Mouse (Mus musculus) E14TG2a.4 (cell line): ENCODE results near the gene Tmem106c.

Experiments
- H3K27me3 ChIP-seq: 2 replicates; pipeline ENCODE4 v1.6.1; 2014; ENCODE audit warnings: low read length, control low read depth; ENCODE audit not compliant: insufficient read depth
- H3K36me3 ChIP-seq: 2 replicates; pipeline ENCODE4 v1.6.1; 2014; ENCODE audit warnings: low read length, control low read depth; ENCODE audit not compliant: insufficient read depth
- H3K4me1 ChIP-seq: replicated peaks from 2 replicates; pipeline ENCODE4 v1.6.1; 2014; ENCODE audit warnings: low read depth, low read length, control low read depth
- H3K4me3 ChIP-seq: replicated peaks from 2 replicates; pipeline ENCODE4 v1.5.1; 2014; ENCODE audit warnings: mild to moderate bottlenecking, low read length
- H3K9me3 ChIP-seq: 2 replicates; pipeline ENCODE4 v1.6.1; 2014; ENCODE audit warnings: low read length, control low read depth
- CTCF ChIP-seq: conservative IDR thresholded peaks from 2 replicates; pipeline ENCODE4 v1.5.1; 2014; ENCODE audit warnings: low read length
- NANOG ChIP-seq: IDR thresholded peaks from 2 replicates; pipeline ENCODE4 v1.6.1; 2014; ENCODE audit warnings: borderline replicate concordance, low read length, mixed read lengths
- POU5F1 ChIP-seq: IDR thresholded peaks from 2 replicates; pipeline ENCODE4 v1.6.1; 2014; ENCODE audit warnings: low read length, borderline replicate concordance

Gene Tmem106c

DNA sequence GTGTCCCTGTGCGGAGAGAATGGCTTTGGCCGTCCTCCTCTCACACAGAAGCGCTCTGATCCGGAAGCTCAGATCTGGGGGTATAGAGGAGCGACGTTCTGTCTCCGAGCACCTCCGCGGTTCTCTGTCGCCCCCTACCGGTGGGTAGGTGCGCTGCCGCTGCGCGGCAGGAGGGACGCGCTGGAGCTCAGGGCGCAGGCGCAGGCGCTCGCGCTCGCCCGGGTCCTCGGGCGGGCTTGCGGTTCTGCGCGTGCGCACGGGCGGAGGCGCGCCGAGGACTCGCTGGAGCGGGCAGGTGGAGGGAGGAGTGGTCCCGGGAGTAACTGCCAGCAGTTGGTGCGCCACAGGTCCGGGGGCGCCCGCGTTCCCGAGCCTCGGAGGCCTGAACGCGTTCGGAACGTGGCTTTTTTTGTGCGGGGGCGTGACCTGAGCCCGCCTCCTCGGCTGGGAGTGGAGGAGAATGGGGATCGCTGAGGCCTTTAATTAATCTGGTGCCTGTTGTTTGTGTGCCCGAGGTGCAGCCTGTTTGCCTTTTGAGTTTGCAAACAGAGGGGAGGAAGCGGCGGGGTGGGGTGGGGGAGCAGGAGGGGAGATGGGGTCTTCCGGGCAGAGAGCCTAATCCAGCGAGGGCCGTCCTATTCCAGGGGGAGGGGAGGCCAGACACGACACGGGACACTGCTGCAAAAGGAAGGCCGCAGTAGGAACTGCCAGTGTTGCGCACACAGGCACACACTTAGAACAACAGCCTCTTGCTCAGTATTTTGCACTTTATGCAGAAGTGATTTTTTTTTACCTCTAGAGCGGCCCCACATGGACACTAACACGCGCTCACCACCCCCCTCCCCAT lies at the start of gene Tmem106c:
Gene Tmem106c (plus strand): TSS at position 212 of the 847 bp plus-strand sequence.
- Histone ChIP-seq H3K4me3 (peak within 1 kb of the TSS; percentile 79), H3K9me3 (no peaks in the 10 kb centered on the region), H3K27me3 (no peaks in the 10 kb centered on the region), H3K4me1 (peaks cover 18% of the 10 kb centered on the region), H3K36me3 (peaks cover 5% of the 10 kb centered on the region; the same call in 1 of the 2 replicates)
- TF ChIP-seq CTCF (peak; percentile 44), POU5F1 (no peak), NANOG (no peak)

DNA sequence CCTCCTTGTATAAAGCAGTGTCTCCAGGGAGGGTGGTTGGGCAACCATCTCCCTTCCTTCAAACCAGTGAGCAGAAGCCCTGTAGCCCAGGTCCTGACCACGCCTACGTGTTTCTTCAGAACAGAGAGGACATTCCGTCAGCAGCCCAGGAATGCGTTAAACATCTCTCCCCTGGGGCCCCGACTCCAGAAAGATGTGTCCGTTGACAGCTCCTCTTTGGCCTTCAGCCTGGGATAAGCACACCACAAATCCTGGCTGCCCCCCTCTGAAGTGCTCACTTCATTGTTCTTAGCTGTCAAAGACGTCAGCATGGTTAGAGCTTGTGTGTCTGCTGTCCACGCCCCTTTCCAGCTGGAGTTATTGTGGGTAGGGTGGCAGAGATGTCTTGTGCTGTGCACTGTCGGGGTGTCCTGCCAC lies 49.7 kb upstream of the Tmem106c start:
- no peak for TF ChIP-seq POU5F1
- no peak for TF ChIP-seq CTCF
- no peak for TF ChIP-seq NANOG
- no peak overlapping the region for H3K4me3 ChIP-seq

DNA sequence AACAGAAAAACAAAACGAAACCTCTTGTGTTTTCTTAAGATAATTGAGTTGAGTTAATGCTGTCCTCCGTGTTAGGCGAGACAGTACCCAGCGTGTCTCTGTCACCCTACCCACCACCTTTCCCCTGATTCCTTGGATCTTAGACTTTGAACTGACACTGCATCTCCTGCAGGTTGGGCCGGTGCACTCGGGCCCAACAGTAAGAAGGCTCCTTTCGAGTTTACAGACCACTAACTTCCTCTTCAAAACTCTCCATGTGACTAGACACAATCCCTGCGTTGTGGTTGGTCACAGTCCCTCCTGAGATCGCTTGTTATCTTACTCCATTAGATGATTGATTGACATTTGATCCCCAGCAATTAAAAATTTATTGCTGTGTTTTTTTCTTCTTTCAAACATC lies 46.0 kb upstream of the Tmem106c start:
- Histone ChIP-seq H3K4me3 (no peak overlapping the region), H3K9me3 (no peaks in the 10 kb centered on the region), H3K36me3 (no peaks in the 10 kb centered on the region), H3K4me1 (no peaks in the 10 kb centered on the region), H3K27me3 (peaks cover 8% of the 10 kb centered on the region; the same call in 1 of the 2 replicates)
- TF ChIP-seq CTCF (no peak), NANOG (no peak), POU5F1 (no peak)

More for the DNA sequence above, 49.7 kb upstream of the Tmem106c start:
- H3K27me3 ChIP-seq = peaks cover 24% of the 10 kb centered on the region
- H3K36me3 ChIP-seq = no peaks in the 10 kb centered on the region
- H3K9me3 ChIP-seq = no peaks in the 10 kb centered on the region
- H3K4me1 ChIP-seq = no peaks in the 10 kb centered on the region

DNA sequence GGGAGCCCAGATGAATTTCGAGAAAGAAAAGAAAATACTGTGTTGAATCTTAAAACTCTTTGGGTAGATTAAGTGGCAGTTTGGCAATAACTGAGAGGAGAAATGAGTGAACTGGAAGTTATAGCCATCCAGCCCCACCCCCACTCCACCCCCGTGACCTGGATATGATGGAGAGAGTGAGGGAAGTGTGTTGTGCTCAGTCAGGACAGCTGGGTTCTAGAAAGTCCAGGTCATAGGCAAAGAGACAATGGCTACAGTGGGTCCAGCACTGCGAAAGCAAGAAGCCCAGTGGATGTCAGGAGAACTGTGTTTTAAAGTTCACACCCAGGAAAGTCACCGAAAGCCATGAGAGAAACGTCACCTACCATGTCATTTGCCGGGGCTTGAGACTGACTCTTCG lies 44.8 kb upstream of the Tmem106c start:
- H3K4me1 ChIP-seq = no peaks in the 10 kb centered on the region
- H3K27me3 ChIP-seq = peaks cover 3% of the 10 kb centered on the region; the same call in 1 of the 2 replicates
- H3K36me3 ChIP-seq = no peaks in the 10 kb centered on the region
- no peaks in the 10 kb centered on the region for H3K9me3 ChIP-seq
- TF ChIP-seq CTCF = no peak
- no peak for TF ChIP-seq POU5F1
- TF ChIP-seq NANOG = no peak
- H3K4me3 ChIP-seq = no peak overlapping the region

DNA sequence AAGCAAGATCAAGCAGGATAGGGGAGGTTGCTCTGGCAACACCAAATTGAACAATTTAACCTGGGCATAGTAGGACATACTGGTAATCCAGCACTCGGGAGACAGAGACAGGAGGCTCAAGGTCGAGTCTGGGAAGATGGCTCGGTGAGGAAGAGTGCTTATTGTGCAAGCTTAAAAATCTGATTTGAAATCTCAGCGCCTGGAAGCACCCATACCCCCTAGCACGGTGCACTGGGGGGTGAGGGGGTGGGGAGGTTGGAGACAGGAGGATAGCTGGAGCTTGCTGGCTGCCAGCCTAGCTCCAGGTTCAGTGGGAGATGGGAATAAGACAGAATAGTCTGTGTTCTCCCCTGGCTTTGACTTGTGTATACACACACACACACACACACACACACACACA lies 43.7 kb upstream of the Tmem106c start:
- no peaks in the 10 kb centered on the region for H3K36me3 ChIP-seq
- H3K4me1 ChIP-seq = no peaks in the 10 kb centered on the region
- H3K27me3 ChIP-seq = no peaks in the 10 kb centered on the region
- no peak overlapping the region for H3K4me3 ChIP-seq
- H3K9me3 ChIP-seq = no peaks in the 10 kb centered on the region
- TF ChIP-seq CTCF (no peak), NANOG (no peak)

DNA sequence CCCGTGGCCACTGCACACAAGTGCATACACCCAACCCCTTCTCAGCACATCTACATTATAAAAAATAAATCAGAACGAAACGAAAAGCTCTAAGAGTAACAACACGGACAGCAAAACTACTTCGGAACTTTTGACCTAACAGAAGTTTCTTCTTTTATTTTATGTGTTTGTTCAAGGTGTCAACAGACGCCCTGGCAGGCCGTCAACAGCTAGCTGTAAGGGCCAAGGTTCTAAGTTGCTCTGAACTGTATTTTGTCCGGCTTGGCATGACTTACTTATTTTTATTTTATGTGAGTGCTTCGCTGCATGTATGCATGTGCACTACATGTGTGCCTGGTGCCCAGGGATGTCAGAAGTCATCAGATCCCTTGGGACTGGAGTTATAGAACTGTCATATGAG lies 42.2 kb upstream of the Tmem106c start:
- Histone ChIP-seq H3K4me1 (no peaks in the 10 kb centered on the region), H3K27me3 (no peaks in the 10 kb centered on the region), H3K9me3 (no peaks in the 10 kb centered on the region), H3K4me3 (no peak overlapping the region), H3K36me3 (no peaks in the 10 kb centered on the region)
- TF ChIP-seq POU5F1 (no peak), NANOG (no peak), CTCF (no peak)

DNA sequence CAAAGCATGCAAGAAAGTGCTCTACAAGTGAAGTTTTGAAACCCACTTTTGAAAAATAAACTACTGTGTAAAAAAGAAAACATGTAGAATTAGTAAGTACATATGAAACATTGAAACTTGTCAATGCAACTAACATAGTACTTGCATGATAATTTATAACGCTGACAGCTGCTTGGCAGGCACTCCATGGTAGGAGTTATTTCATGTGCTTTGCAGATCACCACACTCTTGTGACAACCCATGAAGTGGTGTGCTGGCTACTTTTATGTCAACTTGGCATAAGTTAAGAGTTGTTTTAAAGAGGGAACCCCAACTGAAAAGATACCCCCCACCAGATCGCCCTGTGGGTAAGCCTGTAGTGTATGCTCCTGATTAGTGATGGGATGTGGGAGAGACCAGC lies 41.6 kb upstream of the Tmem106c start:
- no peak for TF ChIP-seq CTCF
- no peak for TF ChIP-seq POU5F1
- TF ChIP-seq NANOG = no peak
- Histone ChIP-seq H3K4me1 (no peaks in the 10 kb centered on the region), H3K27me3 (no peaks in the 10 kb centered on the region)

DNA sequence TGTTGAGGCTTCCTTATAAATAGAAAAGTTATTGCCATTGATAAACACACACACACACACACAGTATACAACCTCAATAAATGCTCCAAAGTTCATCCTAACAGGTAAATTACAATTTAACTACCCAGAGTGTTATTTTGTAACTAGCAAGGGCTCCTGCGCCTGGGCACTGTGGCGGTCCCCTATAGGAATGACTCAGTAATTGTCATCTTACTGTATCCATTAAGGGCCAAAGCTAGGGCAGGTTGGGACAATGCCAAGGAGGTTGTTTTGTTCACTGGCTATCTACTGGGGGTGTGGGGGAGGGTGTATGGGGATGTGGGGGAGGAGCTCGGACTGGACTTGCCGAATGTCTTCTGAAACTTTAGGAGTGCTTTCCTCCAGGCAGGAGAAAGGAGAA lies 37.0 kb upstream of the Tmem106c start:
- TF ChIP-seq POU5F1 (no peak), CTCF (no peak), NANOG (no peak)
- Histone ChIP-seq H3K36me3 (no peaks in the 10 kb centered on the region), H3K4me3 (no peak overlapping the region), H3K4me1 (peaks cover 7% of the 10 kb centered on the region), H3K27me3 (0 out of 2 replicates have a peak, but pooled peaks cover 13% of the 10 kb centered on the region), H3K9me3 (no peaks in the 10 kb centered on the region)

More for the DNA sequence above, 41.6 kb upstream of the Tmem106c start:
- Histone ChIP-seq H3K9me3 (no peaks in the 10 kb centered on the region), H3K36me3 (no peaks in the 10 kb centered on the region), H3K4me3 (no peak overlapping the region)
